Mouse (Mus musculus) CD8-positive naive resting alpha-beta T cell, adult 2 months (primary cell): ENCODE measurements around the gene Mgat2.
A peak's percentile ranks its signal among the peaks of the same experiment; 100 is the strongest.

Experiments used
- DNase-seq, 2 experiments: peaks; one replicate each; pipeline ENCODE4 v3.0.0; 2022; ENCODE audit warnings: low read depth in 2 of 2, low spot score in 2 of 2

Gene Mgat2

DNA sequence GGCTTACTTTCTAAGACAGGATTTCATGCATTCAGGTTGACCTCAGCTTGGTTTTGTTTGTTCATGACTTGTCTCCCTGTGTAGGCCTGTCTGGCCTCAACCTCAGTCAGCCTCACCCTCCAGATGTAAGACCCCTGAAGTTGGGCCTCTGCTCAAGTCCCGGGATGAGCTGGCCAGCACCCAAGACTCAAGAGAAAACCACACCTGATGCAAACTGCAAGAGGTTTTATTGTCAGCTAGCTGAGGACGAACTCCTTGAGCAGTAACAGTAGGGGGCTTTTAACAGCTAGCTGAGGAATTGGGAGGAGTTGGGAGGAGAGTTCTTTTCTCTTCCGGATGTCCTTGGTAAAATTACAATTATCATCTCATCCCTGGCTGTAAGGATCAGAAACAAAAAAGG is 6.4 kb upstream of the Mgat2 start:
- DNase-seq, result no peak

GRCm38 (mm10) chr12:69179371-69179770 is 4.6 kb upstream of the Mgat2 start:
- DNase-seq, result no peak

DNA sequence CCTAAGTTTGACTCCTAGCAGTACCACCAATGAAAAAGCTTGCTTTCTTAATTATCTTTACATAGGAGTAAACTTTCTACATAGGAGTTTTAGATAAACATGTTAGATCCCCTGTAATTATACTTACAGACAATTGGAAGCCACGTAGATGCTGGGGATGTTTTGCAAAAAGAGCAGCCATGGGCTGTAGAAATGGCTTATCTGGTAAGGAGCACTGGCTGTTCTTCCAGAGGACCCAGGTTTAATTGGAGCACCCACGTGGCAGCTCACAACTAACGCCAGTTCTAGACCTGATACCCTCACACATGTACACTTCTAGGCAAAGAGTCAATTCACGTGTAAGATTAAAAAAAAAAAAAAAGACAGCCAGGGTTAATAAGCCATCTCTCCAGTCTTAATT is 2.2 kb upstream of the Mgat2 start:
- no peak for DNase-seq

DNA sequence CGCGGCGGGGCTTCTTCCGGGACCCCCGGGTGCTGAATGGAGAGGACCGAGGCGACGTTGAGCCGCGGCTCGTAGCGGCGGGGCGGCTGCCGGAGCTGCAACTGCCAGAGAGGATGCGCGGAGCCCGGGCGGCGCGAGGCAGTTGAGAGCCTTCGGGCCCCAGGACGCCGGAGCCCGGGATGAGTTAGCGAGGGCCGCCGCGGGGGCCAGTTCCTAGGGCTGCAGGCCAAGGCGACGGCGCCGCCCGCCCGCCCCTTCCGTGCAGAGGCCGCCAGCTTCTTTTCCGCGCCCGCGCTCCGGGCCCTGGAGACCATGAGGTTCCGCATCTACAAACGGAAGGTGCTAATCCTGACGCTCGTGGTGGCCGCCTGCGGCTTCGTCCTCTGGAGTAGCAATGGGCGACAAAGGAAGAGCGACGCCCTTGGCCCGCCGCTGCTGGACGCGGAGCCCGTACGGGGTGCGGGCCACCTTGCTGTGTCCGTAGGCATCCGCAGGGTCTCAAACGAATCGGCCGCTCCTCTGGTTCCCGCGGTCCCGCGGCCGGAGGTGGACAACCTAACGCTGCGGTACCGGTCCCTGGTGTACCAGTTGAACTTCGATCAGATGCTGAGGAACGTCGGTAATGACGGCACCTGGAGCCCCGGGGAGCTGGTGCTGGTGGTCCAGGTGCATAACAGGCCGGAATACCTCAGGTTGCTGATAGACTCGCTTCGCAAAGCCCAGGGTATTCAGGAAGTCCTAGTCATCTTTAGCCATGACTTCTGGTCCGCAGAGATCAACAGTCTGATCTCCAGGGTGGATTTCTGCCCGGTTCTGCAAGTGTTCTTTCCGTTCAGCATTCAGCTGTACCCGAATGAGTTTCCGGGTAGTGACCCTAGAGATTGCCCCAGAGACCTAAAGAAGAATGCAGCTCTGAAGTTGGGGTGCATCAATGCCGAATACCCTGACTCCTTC is 662 bp downstream of the Mgat2 start:
- peak in 1 of 2 experiments; percentile 16 for DNase-seq

GRCm38 (mm10) chr12:69185371-69185770 is 1.4 kb downstream of the Mgat2 start:
- no peak for DNase-seq

GRCm38 (mm10) chr12:69186811-69187471 is 3.0 kb downstream of the Mgat2 start:
- DNase-seq, result no peak

DNA sequence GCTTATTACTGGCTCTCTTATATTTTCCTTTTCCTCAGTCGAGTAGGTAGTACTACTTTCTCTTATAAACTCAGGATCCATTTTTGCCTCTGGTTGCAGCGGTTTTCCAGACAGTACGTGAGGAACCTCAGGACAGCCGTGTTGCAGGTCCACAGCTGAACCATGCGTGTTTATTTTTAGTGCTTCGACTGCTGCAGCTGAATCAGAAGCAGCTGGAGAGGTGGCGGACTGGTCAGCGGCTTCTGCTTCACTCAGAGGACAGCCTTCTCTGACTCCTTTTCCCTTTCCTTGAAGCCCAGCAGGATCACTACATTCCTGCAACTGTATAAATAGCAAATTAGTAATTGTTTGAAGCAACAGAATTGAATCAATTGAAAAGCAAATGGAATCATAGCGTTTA is 6.1 kb downstream of the Mgat2 start:
- DNase-seq, result no peak

- DNase-seq, result peak in 1 of 2 experiments; percentile 36
These were observed 6.6 kb downstream of the Mgat2 start for GRCm38 (mm10) chr12:69190522-69190921.

DNA sequence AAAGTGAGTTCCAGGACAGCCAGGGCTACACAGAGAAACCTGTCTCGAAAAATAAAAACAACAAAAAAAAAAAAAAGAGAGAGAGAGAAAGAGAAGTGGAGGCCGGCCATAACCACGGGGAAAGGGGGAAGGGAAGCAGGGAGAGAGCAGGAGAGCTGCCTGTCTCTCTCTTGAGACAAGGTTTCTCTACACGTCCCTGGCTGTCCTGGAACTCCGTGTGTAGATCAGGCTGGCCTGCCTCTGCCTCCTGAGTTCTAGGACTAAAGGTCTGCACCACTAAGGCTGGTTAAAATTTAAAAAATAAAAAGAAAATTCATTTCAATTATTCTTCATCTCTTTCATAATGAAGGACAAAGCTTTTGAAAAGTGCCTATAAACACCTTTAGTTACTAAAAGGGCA is 7.4 kb downstream of the Mgat2 start:
- no peak for DNase-seq

GRCm38 (mm10) chr12:69192637-69193036 is 8.7 kb downstream of the Mgat2 start:
- no peak for DNase-seq

DNA sequence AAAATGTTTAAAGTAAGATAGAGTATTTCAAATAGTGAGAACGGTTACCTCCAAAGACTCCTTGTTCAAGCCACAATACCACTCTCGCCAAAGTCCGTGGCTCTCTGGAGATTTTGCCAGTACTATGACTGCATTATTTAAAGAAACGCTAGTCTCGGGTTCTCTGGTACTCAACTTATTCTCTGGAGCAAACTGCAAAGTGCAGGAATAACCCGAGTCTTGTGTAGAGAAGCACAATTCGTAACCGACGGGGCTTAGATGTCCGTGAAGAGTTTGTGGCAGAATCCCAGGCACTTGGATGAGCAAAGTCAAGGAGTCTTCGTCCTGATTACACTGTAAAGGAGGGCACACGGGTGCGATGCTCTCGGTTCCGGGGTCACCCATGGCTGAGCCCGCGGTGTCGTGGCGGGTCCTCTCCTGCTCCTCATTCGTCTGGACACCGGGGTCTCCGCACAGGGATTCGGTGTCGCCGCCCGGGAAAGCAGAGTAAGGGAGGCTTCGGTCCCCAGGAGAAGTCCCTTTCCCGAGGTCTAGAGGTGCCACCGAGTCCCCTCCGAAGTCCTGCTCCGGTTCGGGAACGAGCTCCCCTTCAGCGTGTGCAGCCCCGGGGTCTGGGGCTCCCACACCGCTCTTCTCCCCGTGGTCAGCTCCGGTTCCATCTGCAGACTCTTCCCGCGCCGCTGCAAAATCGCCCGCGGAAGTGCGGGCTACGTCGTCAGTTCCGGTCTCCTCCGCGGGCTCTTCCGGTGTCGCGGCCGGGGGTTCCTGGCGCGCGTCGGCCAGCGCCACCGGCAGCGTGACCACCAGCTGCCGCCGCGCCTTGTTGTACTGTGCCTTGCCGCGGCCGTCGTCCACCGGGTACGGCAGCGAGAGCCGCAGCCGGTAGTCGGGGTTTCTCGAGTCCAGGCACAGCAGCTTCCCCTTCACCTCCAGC is 12.8 kb downstream of the Mgat2 start, which contains the start of gene Gm49383:
Gene Gm49383, minus strand, starts transcription at position 661 of the 934 bp plus-strand sequence.
- DNase-seq, result peak; percentile 36 to 42

DNA sequence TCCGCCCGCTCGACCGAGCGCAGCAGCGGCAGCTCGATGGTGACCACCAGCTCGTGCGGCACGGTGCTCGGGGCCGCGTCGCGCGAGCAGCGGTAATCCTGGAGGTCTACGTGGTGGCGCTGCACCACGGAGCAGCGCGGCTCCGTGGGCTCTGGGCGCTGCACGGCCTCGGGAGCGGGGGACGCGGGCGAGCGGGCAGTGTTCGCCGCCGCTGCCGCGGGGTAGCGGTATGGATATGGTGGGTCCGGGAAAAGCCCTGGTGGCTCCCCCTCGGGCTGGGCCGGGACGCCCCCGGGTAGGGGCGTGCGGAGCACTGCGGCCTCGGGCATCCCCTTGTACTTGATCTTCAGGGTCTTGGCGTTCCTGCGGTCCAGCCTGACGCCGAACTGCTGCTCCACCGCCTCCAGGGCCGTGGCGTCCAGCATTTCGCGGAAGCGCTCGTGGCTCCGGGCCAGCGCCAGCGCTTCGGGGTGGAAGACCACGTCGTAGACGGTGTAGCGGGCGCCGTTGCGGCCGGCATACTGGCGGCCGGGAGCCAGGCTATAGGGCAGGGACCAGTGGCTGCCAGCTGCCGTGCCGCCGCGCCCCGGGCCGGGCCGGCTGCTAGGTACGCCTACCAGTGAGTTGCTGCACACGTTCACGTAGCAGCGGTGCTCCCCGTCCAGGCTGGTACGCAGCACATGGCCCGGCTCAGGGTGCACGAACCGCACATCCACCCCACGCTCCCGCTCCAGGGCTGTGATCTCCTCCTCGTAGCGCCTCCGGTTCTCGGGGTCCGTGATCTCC is 13.6 kb downstream of the Mgat2 start:
- peak; percentile 28 to 35 for DNase-seq

DNA sequence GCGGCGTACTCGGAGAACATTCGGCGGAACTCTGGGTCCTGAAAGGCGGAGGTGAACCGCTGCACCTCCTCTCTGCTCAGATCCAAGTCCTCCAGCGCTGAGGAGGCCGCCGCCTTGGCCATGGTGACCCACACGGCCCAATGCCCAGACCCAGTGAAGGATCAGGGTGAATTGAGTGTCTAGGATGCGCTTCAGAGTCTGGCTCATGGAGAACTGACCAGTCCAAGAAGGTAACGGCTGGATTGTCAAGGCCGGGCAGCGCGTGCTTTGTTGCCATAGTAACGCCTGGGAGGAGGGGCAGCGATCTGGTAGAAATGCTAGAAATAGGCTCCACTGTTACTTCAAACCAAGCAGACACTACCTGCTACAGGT is 14.2 kb downstream of the Mgat2 start, which contains the start of gene Dnaaf2:
Gene Dnaaf2, minus strand, starts transcription at position 266 of the 372 bp plus-strand sequence.
- DNase-seq, result peak in 1 of 2 experiments; percentile 55

DNA sequence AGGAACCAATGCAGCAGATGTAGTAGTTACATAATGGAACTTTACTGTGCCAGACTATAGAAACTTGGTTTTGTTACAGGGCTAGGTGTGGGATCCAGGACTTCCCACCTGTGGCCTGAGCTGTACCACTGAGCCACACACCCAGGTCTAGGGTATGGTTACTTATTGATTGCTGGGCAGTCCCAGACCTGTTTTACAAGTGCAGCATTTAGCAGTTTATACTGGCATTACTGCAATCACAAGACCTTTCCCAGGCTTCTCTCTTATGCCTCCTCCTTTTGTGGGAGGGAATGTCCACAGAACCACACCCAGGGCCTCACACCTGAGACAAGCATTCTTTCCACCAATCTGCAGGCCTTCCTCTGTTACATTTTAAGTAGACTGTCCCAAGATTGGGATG is 15.0 kb downstream of the Mgat2 start:
- DNase-seq, result no peak

- DNase-seq, result no peak
These were observed 20.3 kb downstream of the Mgat2 start, which contains the start of gene Gm49384 for GRCm38 (mm10) chr12:69204052-69204833. Gene Gm49384, minus strand, starts transcription at chr12:69204267.

DNA sequence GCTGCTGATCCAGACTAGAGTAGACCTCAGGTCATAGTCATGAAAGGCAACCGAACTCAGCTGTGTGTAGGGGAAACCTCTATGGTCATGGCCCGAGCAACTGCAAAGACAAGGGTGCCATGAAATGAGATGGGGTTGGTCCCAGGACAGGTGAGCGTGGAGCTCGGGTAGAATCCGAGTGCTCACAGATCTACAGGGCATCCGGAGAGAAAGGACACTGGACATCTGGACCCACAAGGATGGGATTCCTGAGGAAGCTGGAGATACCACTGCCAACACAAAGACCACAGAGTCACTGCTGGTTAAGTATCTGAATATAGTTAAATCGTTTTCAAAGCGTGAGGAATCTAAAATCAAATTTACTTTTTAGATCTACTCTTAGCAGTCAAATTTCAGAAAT is 23.4 kb downstream of the Mgat2 start:
- DNase-seq, result no peak

DNA sequence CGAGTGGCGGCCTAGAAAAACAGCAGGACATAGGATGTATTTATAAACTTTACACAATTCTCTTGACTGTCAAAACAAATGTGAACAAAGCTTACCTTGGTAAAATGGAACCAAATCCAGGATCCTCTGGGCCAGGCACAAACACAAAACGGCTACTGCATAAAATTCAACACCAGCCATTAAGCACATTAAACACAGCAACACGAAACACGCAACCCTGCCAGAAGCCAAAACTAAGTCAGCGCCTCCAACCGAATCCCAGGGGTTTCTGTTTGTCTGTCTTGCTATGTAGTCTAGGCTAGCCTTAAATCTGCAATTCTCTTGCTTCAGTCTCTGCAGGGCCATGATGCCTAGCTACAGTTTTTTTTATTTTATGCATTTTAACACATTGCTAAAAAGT is 24.0 kb downstream of the Mgat2 start:
- no peak for DNase-seq

GRCm38 (mm10) chr12:69208520-69208919 is 24.6 kb downstream of the Mgat2 start:
- no peak for DNase-seq
